Mouse (Mus musculus): ENCODE measurements around the gene Hnrnph1.
"Not testable (repeated sequence)": the region's sequence is repeated elsewhere in the genome, so short reads cannot be mapped to it uniquely, and the experiment has no call there.

Hnrnph1 gene

GRCm38 (mm10) chr11:50376911-50377891, at the start of gene Hnrnph1:
Hnrnph1 (plus strand) TSS chr11:50376990.
- DNase-seq = peak; percentile 99

- no peak for DNase-seq
These were observed 48.6 kb upstream of the Hnrnph1 start for GRCm38 (mm10) chr11:50328075-50328625.

GRCm38 (mm10) chr11:50329378-50329777, 47.4 kb upstream of the Hnrnph1 start:
- no peak for DNase-seq

GRCm38 (mm10) chr11:50333181-50333580, 43.6 kb upstream of the Hnrnph1 start:
- no peak for DNase-seq

- no peak for DNase-seq
These were observed 40.7 kb upstream of the Hnrnph1 start for GRCm38 (mm10) chr11:50336126-50336525.

GRCm38 (mm10) chr11:50336891-50337290, 39.9 kb upstream of the Hnrnph1 start:
- DNase-seq = no peak

- DNase-seq = no peak
These were observed 31.3 kb upstream of the Hnrnph1 start for GRCm38 (mm10) chr11:50345486-50345885.

- DNase-seq = no peak
These were observed 30.3 kb upstream of the Hnrnph1 start for GRCm38 (mm10) chr11:50346256-50347032.

- no peak for DNase-seq
These were observed 24.6 kb upstream of the Hnrnph1 start for GRCm38 (mm10) chr11:50352177-50352576.

- no peak for DNase-seq
These were observed 22.6 kb upstream of the Hnrnph1 start, which contains the start of gene Cby3 for GRCm38 (mm10) chr11:50354162-50354561. Cby3 (plus strand) TSS chr11:50354462.

- DNase-seq = peak; percentile 69 to 80
These were observed 21.9 kb upstream of the Hnrnph1 start for GRCm38 (mm10) chr11:50354851-50355250.

GRCm38 (mm10) chr11:50355395-50355794, 21.4 kb upstream of the Hnrnph1 start:
- DNase-seq = peak in 1 of 2 experiments; percentile 27

GRCm38 (mm10) chr11:50358950-50359861, 17.6 kb upstream of the Hnrnph1 start:
- peak; percentile 72 to 84 for DNase-seq

- DNase-seq = not testable (repeated sequence)
These were observed 15.5 kb upstream of the Hnrnph1 start for GRCm38 (mm10) chr11:50361282-50361681.

GRCm38 (mm10) chr11:50364548-50364947, 12.2 kb upstream of the Hnrnph1 start:
- DNase-seq = peak; percentile 76 to 84

GRCm38 (mm10) chr11:50365322-50365721, 11.5 kb upstream of the Hnrnph1 start:
- DNase-seq = no peak

- no peak for DNase-seq
These were observed 9.3 kb upstream of the Hnrnph1 start for GRCm38 (mm10) chr11:50367531-50367930.

- DNase-seq = no peak
These were observed 7.4 kb upstream of the Hnrnph1 start for GRCm38 (mm10) chr11:50369360-50369911.

GRCm38 (mm10) chr11:50370969-50371368, 5.8 kb upstream of the Hnrnph1 start:
- DNase-seq = no peak

- peak; percentile 78 to 86 for DNase-seq
These were observed 5.4 kb upstream of the Hnrnph1 start for GRCm38 (mm10) chr11:50371399-50371841.

- DNase-seq = no peak
These were observed 4.9 kb upstream of the Hnrnph1 start for GRCm38 (mm10) chr11:50371911-50372310.

GRCm38 (mm10) chr11:50373086-50373485, 3.7 kb upstream of the Hnrnph1 start:
- no peak for DNase-seq
